22 mouse cellular contexts compared by ENCODE assay signal in genomic region chr4:44163034-44163433, GRCm38 (mm10).
A peak's percentile ranks its signal among the peaks of the same experiment; 100 is the strongest.
DNase-seq lines count a peak whose midpoint lies in the region; ATAC-seq and TF ChIP-seq lines count a peak whose summit lies in the region.
"Had no signal": no experiment of that assay in that cellular context is flagged by ENCODE, and none has a peak within 500 bp of the region (broad histone marks: within the 10 kb centered on the region; RNA-seq: fewer than 3 reads in every experiment).

No protein-coding gene starts in this region.

- H3K4me3 ChIP-seq in hindbrain, embryonic 13.5 days, result no peak overlapping the region
- no peak overlapping the region for H3K4me3 ChIP-seq in hindbrain, postnatal 0 days (ENCODE audit: low read length)
- H3K4me3 ChIP-seq in liver, embryonic 15.5 days (replicated peaks), result no peak overlapping the region
- no peak overlapping the region for H3K4me3 ChIP-seq in liver, embryonic 11.5 days (ENCODE audit: low read depth, low read length)
- H3K4me3 ChIP-seq: embryonic facial prominence, embryonic 10.5 days; forebrain, embryonic 13.5 days; heart, embryonic 10.5 days; heart, embryonic 15.5 days had no signal

- H3K36me3 ChIP-seq in hindbrain, embryonic 13.5 days, result no peaks in the 10 kb centered on the region; the same call in 1 of the 2 replicates
- H3K36me3 ChIP-seq in hindbrain, postnatal 0 days (ENCODE audit: insufficient read depth, low read length), result no peaks in the 10 kb centered on the region
- H3K36me3 ChIP-seq in liver, embryonic 15.5 days (replicated peaks), result no peaks in the 10 kb centered on the region
- no peaks in the 10 kb centered on the region for H3K36me3 ChIP-seq in liver, embryonic 11.5 days (ENCODE audit: control insufficient read depth, insufficient read depth, low read length)
- H3K36me3 ChIP-seq: heart, embryonic 15.5 days had no signal

- H3K4me1 ChIP-seq in hindbrain, embryonic 13.5 days (replicated peaks), result peaks cover 55% of the 10 kb centered on the region
- peaks cover 21% of the 10 kb centered on the region for H3K4me1 ChIP-seq in hindbrain, postnatal 0 days (ENCODE audit: insufficient read depth, low read length)
- H3K4me1 ChIP-seq in liver, embryonic 15.5 days (replicated peaks), result peaks cover 53% of the 10 kb centered on the region
- H3K4me1 ChIP-seq in liver, embryonic 11.5 days (replicated peaks; ENCODE audit: control insufficient read depth, insufficient read depth, low read length), result peaks cover 39% of the 10 kb centered on the region

- H3K27ac ChIP-seq in hindbrain, embryonic 13.5 days, result no peak overlapping the region
- H3K27ac ChIP-seq in hindbrain, postnatal 0 days, result no peak overlapping the region
- 0 out of 2 replicates have a peak overlapping the region, but pooled peaks have one; percentile 9 for H3K27ac ChIP-seq in liver, embryonic 15.5 days (replicated peaks)
- H3K27ac ChIP-seq in liver, embryonic 11.5 days (ENCODE audit: low read depth, low read length), result no peak overlapping the region
- H3K27ac ChIP-seq: embryonic facial prominence, embryonic 10.5 days; forebrain, embryonic 13.5 days; heart, embryonic 10.5 days; heart, embryonic 15.5 days had no signal

- no peaks in the 10 kb centered on the region for H3K9me3 ChIP-seq in hindbrain, embryonic 13.5 days
- H3K9me3 ChIP-seq in hindbrain, postnatal 0 days (ENCODE audit: low read length), result no peaks in the 10 kb centered on the region
- no peaks in the 10 kb centered on the region for H3K9me3 ChIP-seq in liver, embryonic 15.5 days (replicated peaks)
- H3K9me3 ChIP-seq in liver, embryonic 11.5 days (ENCODE audit: control insufficient read depth, low read length), result no peaks in the 10 kb centered on the region
- H3K9me3 ChIP-seq: embryonic facial prominence, embryonic 10.5 days; forebrain, embryonic 13.5 days; G1E; heart, embryonic 10.5 days; heart, embryonic 15.5 days had no signal

- no peak for ATAC-seq in hindbrain, embryonic 13.5 days (ENCODE audit: low FRiP score)
- ATAC-seq in hindbrain, postnatal 0 days, result no peak
- ATAC-seq in liver, embryonic 15.5 days (ENCODE audit: insufficient read depth), result no peak
- no peak for ATAC-seq in liver, embryonic 11.5 days (replicated peaks; ENCODE audit: low FRiP score)
- peak; percentile 54 for ATAC-seq in granulocyte monocyte progenitor cell, adult 5-6 weeks (replicated peaks; ENCODE audit: poor library complexity, severe bottlenecking)
- ATAC-seq: CD4-positive, CD25-positive, alpha-beta regulatory T cell, adult 4 months; forebrain, embryonic 13.5 days; hindbrain, embryonic 16.5 days had no signal

- H3K4me2 ChIP-seq in hindbrain, embryonic 13.5 days, result 0 out of 2 replicates have a peak overlapping the region, but pooled peaks have one; percentile 10
- no peak overlapping the region for H3K4me2 ChIP-seq in hindbrain, postnatal 0 days (ENCODE audit: low read depth, low read length)
- no peak overlapping the region for H3K4me2 ChIP-seq in liver, embryonic 15.5 days
- H3K4me2 ChIP-seq in liver, embryonic 11.5 days, result no peak overlapping the region
- H3K4me2 ChIP-seq: forebrain, embryonic 13.5 days; heart, embryonic 15.5 days had no signal

- no peak for DNase-seq in hindbrain, postnatal 0 days (ENCODE audit: low spot score)
- DNase-seq in liver, embryonic 11.5 days (ENCODE audit: low spot score), result no peak
- no peak for DNase-seq in right cerebral cortex, postnatal 14 days
- no peak for DNase-seq in kidney, adult 11 months
- DNase-seq: adrenal gland, postnatal 10 days; B cell, adult 2 months; cerebellum, adult 11-12 months; cerebellum, adult 9-10 months; cerebellum, postnatal 36 days; gastrocnemius, postnatal 10 days; heart, postnatal 14 days; kidney, adult 18-20 months had no signal

- no peaks in the 10 kb centered on the region for H3K27me3 ChIP-seq in hindbrain, embryonic 13.5 days
- no peaks in the 10 kb centered on the region for H3K27me3 ChIP-seq in hindbrain, postnatal 0 days (ENCODE audit: insufficient read depth, low read length)
- no peaks in the 10 kb centered on the region for H3K27me3 ChIP-seq in liver, embryonic 15.5 days
- H3K27me3 ChIP-seq in liver, embryonic 11.5 days (replicated peaks; ENCODE audit: control insufficient read depth, insufficient read depth, low read length), result no peaks in the 10 kb centered on the region
- H3K27me3 ChIP-seq: forebrain, embryonic 13.5 days; heart, embryonic 15.5 days had no signal

- H3K9ac ChIP-seq in hindbrain, embryonic 13.5 days, result no peak overlapping the region
- H3K9ac ChIP-seq in hindbrain, postnatal 0 days (replicated peaks; ENCODE audit: low read length), result no peak overlapping the region
- no peak overlapping the region for H3K9ac ChIP-seq in liver, embryonic 15.5 days
- H3K9ac ChIP-seq in liver, embryonic 11.5 days (ENCODE audit: low read depth, low read length), result no peak overlapping the region
- H3K9ac ChIP-seq: forebrain, embryonic 13.5 days; heart, embryonic 15.5 days had no signal

- 82% methylated on average over 2 of the region's 2 CpGs for WGBS in hindbrain, embryonic 13.5 days
- WGBS in hindbrain, postnatal 0 days, result 71% methylated on average over 2 of the region's 2 CpGs
- 52% methylated on average over 2 of the region's 2 CpGs for WGBS in liver, embryonic 15.5 days (ENCODE audit: insufficient replicate concordance)
- WGBS in liver, embryonic 11.5 days, result 60% methylated on average over 2 of the region's 2 CpGs

- no peak for TF ChIP-seq CTCF in hindbrain, postnatal 0 days (IDR thresholded peaks at IDR 0.05; ENCODE audit: low read depth)
